Mouse (Mus musculus): Measurements from ENCODE around the gene Olfr26. TPM values are rescaled to one million over a fixed set of nuclear protein-coding genes. Genes with fewer than 3 reads are reported as not detected.
"Not testable (repeated sequence)": the region's sequence is repeated elsewhere in the genome, so short reads cannot be mapped to it uniquely, and the experiment has no call there.

Gene Olfr26
- total RNA-seq (2021) = not detected
- long read RNA-seq, experiment 1 = 0 reads
- long read RNA-seq, experiment 2 = 0 reads

- DNase-seq = no peak
- intact Hi-C loops (cut with DNase I) = no loop called here
These were observed at the start of gene Olfr26 for GRCm38 (mm10) chr9:38854760-38855159. Olfr26 (plus strand) TSS chr9:38855060.

GRCm38 (mm10) chr9:38805696-38806095 is 49.2 kb upstream of the Olfr26 start:
- DNase-seq = no peak
- intact Hi-C loops (cut with DNase I) = no loop called here

GRCm38 (mm10) chr9:38814314-38814713 is 40.5 kb upstream of the Olfr26 start, which contains the start of gene Olfr922:
Olfr922 (plus strand) TSS chr9:38814614.
- DNase-seq = no peak
- intact Hi-C loops (cut with DNase I) = no loop called here

GRCm38 (mm10) chr9:38815458-38815986 is 39.3 kb upstream of the Olfr26 start:
- DNase-seq = no peak
- intact Hi-C loops (cut with DNase I) = no loop called here

GRCm38 (mm10) chr9:38826245-38826644 is 28.6 kb upstream of the Olfr26 start, which contains the start of gene Olfr923:
Olfr923 (plus strand) TSS chr9:38826545.
- no peak for DNase-seq
- intact Hi-C loops (cut with DNase I) = no loop called here

GRCm38 (mm10) chr9:38833027-38833426 is 21.8 kb upstream of the Olfr26 start:
- DNase-seq = no peak
- intact Hi-C loops (cut with DNase I) = no loop called here

GRCm38 (mm10) chr9:38844149-38844548 is 10.7 kb upstream of the Olfr26 start, which contains the start of gene Olfr924:
Olfr924 (plus strand) TSS chr9:38844449.
- DNase-seq = no peak
- intact Hi-C loops (cut with DNase I) = no loop called here

GRCm38 (mm10) chr9:38874880-38875279 is 20.0 kb downstream of the Olfr26 start:
- intact Hi-C loops (cut with DNase I); DNase-seq: not testable (repeated sequence)

- intact Hi-C loops (cut with DNase I) = no loop called here
- DNase-seq = no peak
These were observed 22.0 kb downstream of the Olfr26 start, which contains the start of gene Olfr926 for GRCm38 (mm10) chr9:38876826-38877225. Olfr926 (plus strand) TSS chr9:38877126.

Other genes with a start within 250 kb of the Olfr26 start
- not detected for gene Olfr914, start 250.0 kb upstream of the Olfr26 start, total RNA-seq (2021)
- gene Olfr916, start 195.2 kb upstream of the Olfr26 start, total RNA-seq (2021) = not detected
- not detected for gene Olfr917, start 189.2 kb upstream of the Olfr26 start, total RNA-seq (2021)
- gene Olfr918, start 180.5 kb upstream of the Olfr26 start, total RNA-seq (2021) = not detected
- not detected for gene Olfr919, start 151.4 kb upstream of the Olfr26 start, total RNA-seq (2021)
- 10 to 100 TPM; 30.5 to 31.7 TPM for gene Vwa5a, start 136.8 kb upstream of the Olfr26 start, total RNA-seq (2021)
- under 1 TPM; 0.07 TPM for gene Olfr920, start 102.8 kb upstream of the Olfr26 start, total RNA-seq (2021)
- not detected for gene Olfr921, start 82.0 kb upstream of the Olfr26 start, total RNA-seq (2021)
- not detected for gene Olfr922, start 40.4 kb upstream of the Olfr26 start, total RNA-seq (2021)
- gene Olfr923, start 28.5 kb upstream of the Olfr26 start, total RNA-seq (2021) = not detected
- gene Olfr924, start 10.6 kb upstream of the Olfr26 start, total RNA-seq (2021) = not detected
- not detected for gene Olfr926, start 22.1 kb downstream of the Olfr26 start, total RNA-seq (2021)
- not detected for gene Olfr930, start 74.7 kb downstream of the Olfr26 start, total RNA-seq (2021)
- gene Olfr933, start 117.3 kb downstream of the Olfr26 start, total RNA-seq (2021) = not detected
- gene Olfr934, start 133.3 kb downstream of the Olfr26 start, total RNA-seq (2021) = not detected
- not detected for gene Olfr935, start 144.6 kb downstream of the Olfr26 start, total RNA-seq (2021)
- not detected for gene Olfr146, start 168.3 kb downstream of the Olfr26 start, total RNA-seq (2021)
- not detected for gene Olfr937, start 209.9 kb downstream of the Olfr26 start, total RNA-seq (2021)
- gene Olfr938, start 223.8 kb downstream of the Olfr26 start, total RNA-seq (2021) = not detected

All from heart, postnatal 14 days (tissue).